Mouse (Mus musculus): Measurements from ENCODE around the gene Dll1.

GRCm38 (mm10) chr17:15419534-15419933 lies 42.9 kb upstream of the Dll1 start:
- no peak for TF ChIP-seq EP300 (optimal IDR thresholded peaks at IDR 0.05)
- TF ChIP-seq CTCF (IDR thresholded peaks at IDR 0.05; ENCODE audit: low read depth), result peak; percentile 53
